Mouse (Mus musculus) c-Kit-positive CD71-positive TER-119-positive erythroid progenitor cells, embryonic 14.5 days (primary cell): ENCODE measurements around the gene Casp12.
"Not testable (repeated sequence)": the region's sequence is repeated elsewhere in the genome, so short reads cannot be mapped to it uniquely, and the experiment has no call there.

Source experiments
- DNase-seq: peaks from one replicate; pipeline ENCODE4 v3.0.0-alpha.2; 2013; ENCODE audit warnings: low spot score

Casp12 gene

GRCm38 (mm10) chr9:5345291-5345898, at the start of gene Casp12:
TSS of gene Casp12 (plus strand) at chr9:5345430.
- DNase-seq, result no peak

- no peak for DNase-seq
Observed at GRCm38 (mm10) chr9:5296354-5297237, 48.6 kb upstream of the Casp12 start.

GRCm38 (mm10) chr9:5298329-5299131, 46.7 kb upstream of the Casp12 start, which contains the start of gene Casp1:
TSS of gene Casp1 (plus strand) at chr9:5298517.
- no peak for DNase-seq

- DNase-seq, result no peak
Observed at GRCm38 (mm10) chr9:5299132-5299381, 46.2 kb upstream of the Casp12 start.

- no peak for DNase-seq
Observed at GRCm38 (mm10) chr9:5308561-5308960, 36.7 kb upstream of the Casp12 start, which contains the start of gene Casp4. TSS of gene Casp4 (plus strand) at chr9:5308828.

- no peak for DNase-seq
Observed at GRCm38 (mm10) chr9:5310112-5310511, 35.1 kb upstream of the Casp12 start.

- no peak for DNase-seq
Observed at GRCm38 (mm10) chr9:5311435-5311834, 33.8 kb upstream of the Casp12 start.

- no peak for DNase-seq
Observed at GRCm38 (mm10) chr9:5328204-5328603, 17.0 kb upstream of the Casp12 start.

- no peak for DNase-seq
Observed at GRCm38 (mm10) chr9:5332441-5332840, 12.8 kb upstream of the Casp12 start.

- no peak for DNase-seq
Observed at GRCm38 (mm10) chr9:5333422-5333821, 11.8 kb upstream of the Casp12 start.

GRCm38 (mm10) chr9:5343092-5343491, 2.1 kb upstream of the Casp12 start:
- DNase-seq, result no peak

- no peak for DNase-seq
Observed at GRCm38 (mm10) chr9:5344090-5344489, 1.1 kb upstream of the Casp12 start.

- DNase-seq, result no peak
Observed at GRCm38 (mm10) chr9:5347381-5347780, 2.2 kb downstream of the Casp12 start.

GRCm38 (mm10) chr9:5353673-5354072, 8.4 kb downstream of the Casp12 start:
- no peak for DNase-seq

- DNase-seq, result no peak
Observed at GRCm38 (mm10) chr9:5356801-5357200, 11.6 kb downstream of the Casp12 start.

- no peak for DNase-seq
Observed at GRCm38 (mm10) chr9:5393561-5393960, 48.3 kb downstream of the Casp12 start.

- not testable (repeated sequence) for DNase-seq
Observed at GRCm38 (mm10) chr9:5395861-5396260, 50.6 kb downstream of the Casp12 start.

- no peak for DNase-seq
Observed at GRCm38 (mm10) chr9:5410988-5411568, 65.8 kb downstream of the Casp12 start.

GRCm38 (mm10) chr9:5412446-5413111, 67.3 kb downstream of the Casp12 start:
- DNase-seq, result no peak

GRCm38 (mm10) chr9:5417871-5418270, 72.6 kb downstream of the Casp12 start:
- no peak for DNase-seq
